Mouse (Mus musculus): ENCODE results near the gene Csnk1g2.
"Not testable (repeated sequence)": the region's sequence is repeated elsewhere in the genome, so short reads cannot be mapped to it uniquely, and the experiment has no call there.

The Csnk1g2 gene

GRCm38 (mm10) chr10:80603364-80603763 lies 19.3 kb upstream of the Csnk1g2 start:
- no peak for DNase-seq

GRCm38 (mm10) chr10:80604001-80604509 lies 18.6 kb upstream of the Csnk1g2 start:
- DNase-seq, result peak; percentile 47

GRCm38 (mm10) chr10:80604988-80605387 lies 17.6 kb upstream of the Csnk1g2 start:
- DNase-seq, result no peak

GRCm38 (mm10) chr10:80605721-80606120 lies 16.9 kb upstream of the Csnk1g2 start, which contains the start of gene Gm49322:
Gene Gm49322, plus strand, starts transcription at chr10:80606021.
- DNase-seq, result not testable (repeated sequence)

GRCm38 (mm10) chr10:80606306-80606705 lies 16.3 kb upstream of the Csnk1g2 start:
- DNase-seq, result no peak

- DNase-seq, result no peak
Observed at GRCm38 (mm10) chr10:80606737-80607350, 15.8 kb upstream of the Csnk1g2 start.

GRCm38 (mm10) chr10:80608435-80608834 lies 14.2 kb upstream of the Csnk1g2 start:
- no peak for DNase-seq

- DNase-seq, result no peak
Observed at GRCm38 (mm10) chr10:80609269-80609924, 13.2 kb upstream of the Csnk1g2 start.

- no peak for DNase-seq
Observed at GRCm38 (mm10) chr10:80610116-80610785, 12.4 kb upstream of the Csnk1g2 start.

- DNase-seq, result no peak
Observed at GRCm38 (mm10) chr10:80611024-80611423, 11.6 kb upstream of the Csnk1g2 start.

- no peak for DNase-seq
Observed at GRCm38 (mm10) chr10:80611905-80612304, 10.7 kb upstream of the Csnk1g2 start.

GRCm38 (mm10) chr10:80613821-80614220 lies 8.8 kb upstream of the Csnk1g2 start:
- no peak for DNase-seq

GRCm38 (mm10) chr10:80614351-80614750 lies 8.3 kb upstream of the Csnk1g2 start:
- no peak for DNase-seq

- DNase-seq, result no peak
Observed at GRCm38 (mm10) chr10:80618181-80618580, 4.5 kb upstream of the Csnk1g2 start.

- no peak for DNase-seq
Observed at GRCm38 (mm10) chr10:80619465-80620244, 3.0 kb upstream of the Csnk1g2 start.

- DNase-seq, result no peak
Observed at GRCm38 (mm10) chr10:80620365-80620764, 2.3 kb upstream of the Csnk1g2 start.

- DNase-seq, result no peak
Observed at GRCm38 (mm10) chr10:80620796-80621689, 1.6 kb upstream of the Csnk1g2 start.

- no peak for DNase-seq
Observed at GRCm38 (mm10) chr10:80621690-80621939, 1.0 kb upstream of the Csnk1g2 start.

GRCm38 (mm10) chr10:80621940-80622660 lies 538 bp upstream of the Csnk1g2 start:
- peak; percentile 99 for DNase-seq

- DNase-seq, result peak; percentile 51
Observed at GRCm38 (mm10) chr10:80623457-80624191, 986 bp downstream of the Csnk1g2 start.

GRCm38 (mm10) chr10:80625764-80626163 lies 3.1 kb downstream of the Csnk1g2 start:
- no peak for DNase-seq
